Mouse (Mus musculus) kidney, adult 2 months (tissue): ENCODE measurements around the gene Itih5.

ENCODE experiments used
- CTCF ChIP-seq: fragments of 200-500 bp; conservative IDR thresholded peaks from 2 replicates; pipeline ENCODE4 v1.5.1; 2011; ENCODE audit warnings: low read depth, mild to moderate bottlenecking, control low read depth, low read length, moderate library complexity, mixed read lengths; ENCODE audit not compliant: insufficient read depth, insufficient read length
- POLR2A ChIP-seq: fragments of 200-500 bp; IDR thresholded peaks from one replicate; pipeline ENCODE4 v1.6.1; 2011; ENCODE audit warnings: low read depth, low read length, control low read depth

GRCm38 (mm10) chr2:10258312-10258711 is 104.9 kb downstream of the Itih5 start:
- TF ChIP-seq POLR2A (no peak), CTCF (no peak)
